Mouse (Mus musculus): ENCODE measurements around the gene Esrrg.

Gene Esrrg

GRCm38 (mm10) chr1:187707176-187707575 is 98.6 kb downstream of the Esrrg start:
- no peak for DNase-seq (ENCODE audit: low spot score)

- DNase-seq (ENCODE audit: low spot score), result no peak
Observed at GRCm38 (mm10) chr1:187710434-187710948, 101.9 kb downstream of the Esrrg start.

- DNase-seq (ENCODE audit: low spot score), result no peak
Observed at GRCm38 (mm10) chr1:187721035-187721434, 112.4 kb downstream of the Esrrg start.

GRCm38 (mm10) chr1:187722016-187722415 is 113.4 kb downstream of the Esrrg start:
- DNase-seq (ENCODE audit: low spot score), result no peak

GRCm38 (mm10) chr1:187724651-187725050 is 116.1 kb downstream of the Esrrg start:
- DNase-seq (ENCODE audit: low spot score), result no peak

GRCm38 (mm10) chr1:187725351-187725750 is 116.8 kb downstream of the Esrrg start:
- DNase-seq (ENCODE audit: low spot score), result no peak

GRCm38 (mm10) chr1:187731171-187731570 is 122.6 kb downstream of the Esrrg start:
- no peak for DNase-seq (ENCODE audit: low spot score)

GRCm38 (mm10) chr1:187736507-187736906 is 127.9 kb downstream of the Esrrg start:
- no peak for DNase-seq (ENCODE audit: low spot score)

- no peak for DNase-seq (ENCODE audit: low spot score)
Observed at GRCm38 (mm10) chr1:187737296-187737695, 128.7 kb downstream of the Esrrg start.

GRCm38 (mm10) chr1:187740531-187740930 is 131.9 kb downstream of the Esrrg start:
- no peak for DNase-seq (ENCODE audit: low spot score)

GRCm38 (mm10) chr1:187741306-187741705 is 132.7 kb downstream of the Esrrg start:
- DNase-seq (ENCODE audit: low spot score), result no peak

GRCm38 (mm10) chr1:187742071-187742470 is 133.5 kb downstream of the Esrrg start:
- DNase-seq (ENCODE audit: low spot score), result no peak

GRCm38 (mm10) chr1:187749294-187749693 is 140.7 kb downstream of the Esrrg start:
- no peak for DNase-seq (ENCODE audit: low spot score)

GRCm38 (mm10) chr1:187749931-187750330 is 141.3 kb downstream of the Esrrg start:
- no peak for DNase-seq (ENCODE audit: low spot score)

GRCm38 (mm10) chr1:187755528-187755927 is 146.9 kb downstream of the Esrrg start:
- DNase-seq (ENCODE audit: low spot score), result no peak

GRCm38 (mm10) chr1:187757981-187758380 is 149.4 kb downstream of the Esrrg start:
- DNase-seq (ENCODE audit: low spot score), result no peak

GRCm38 (mm10) chr1:187758546-187758945 is 150.0 kb downstream of the Esrrg start:
- DNase-seq (ENCODE audit: low spot score), result no peak

- no peak for DNase-seq (ENCODE audit: low spot score)
Observed at GRCm38 (mm10) chr1:187759536-187759935, 150.9 kb downstream of the Esrrg start.

- no peak for DNase-seq (ENCODE audit: low spot score)
Observed at GRCm38 (mm10) chr1:187762641-187763450, 154.3 kb downstream of the Esrrg start.

GRCm38 (mm10) chr1:187763451-187763755 is 154.8 kb downstream of the Esrrg start:
- DNase-seq (ENCODE audit: low spot score), result no peak

GRCm38 (mm10) chr1:187763821-187764220 is 155.2 kb downstream of the Esrrg start:
- DNase-seq (ENCODE audit: low spot score), result no peak

GRCm38 (mm10) chr1:187765577-187765976 is 157.0 kb downstream of the Esrrg start:
- no peak for DNase-seq (ENCODE audit: low spot score)

- DNase-seq (ENCODE audit: low spot score), result no peak
Observed at GRCm38 (mm10) chr1:187767355-187767754, 158.8 kb downstream of the Esrrg start.

- DNase-seq (ENCODE audit: low spot score), result no peak
Observed at GRCm38 (mm10) chr1:187770234-187770633, 161.6 kb downstream of the Esrrg start.

Measured in urinary bladder, postnatal 10 days (tissue).